Mouse (Mus musculus): ENCODE measurements around the gene Lrrc17. TPM values are rescaled to one million over a fixed set of nuclear protein-coding genes. Genes with fewer than 3 reads are reported as not detected.
A peak's percentile ranks its signal among the peaks of the same experiment; 100 is the strongest.

The Lrrc17 gene
- polyA plus RNA-seq, 1 experiment from 2014 or later = 42.8 TPM

GRCm38 (mm10) chr5:21526835-21527485 is 16.4 kb upstream of the Lrrc17 start:
- 0 out of 2 replicates have a peak, but pooled peaks have one; percentile 62 for ATAC-seq (replicated peaks; ENCODE audit: insufficient number of reproducible peaks, low FRiP score, low TSS enrichment, low read depth)
- no peak overlapping the region for H3K27ac ChIP-seq (replicated peaks; ENCODE audit: low read depth, low read length)
- 58% methylated on average over 11 of the region's 11 CpGs for WGBS
- no peak overlapping the region for H3K4me3 ChIP-seq (ENCODE audit: low read depth, low read length)
- DNase-seq (ENCODE audit: low spot score) = no peak
- H3K9ac ChIP-seq (replicated peaks; ENCODE audit: low read length) = no peak overlapping the region
- H3K27me3 ChIP-seq (ENCODE audit: control insufficient read depth, insufficient read depth, low read length) = no peaks in the 10 kb centered on the region
- H3K9me3 ChIP-seq (replicated peaks; ENCODE audit: control insufficient read depth, low read length) = no peaks in the 10 kb centered on the region
- no peaks in the 10 kb centered on the region for H3K36me3 ChIP-seq (replicated peaks; ENCODE audit: control insufficient read depth, insufficient read depth, low read depth, low read length)
- no peak overlapping the region for H3K4me2 ChIP-seq (ENCODE audit: low read depth, low read length)
- no peaks in the 10 kb centered on the region for H3K4me1 ChIP-seq (ENCODE audit: control insufficient read depth, insufficient read depth, low read length)

GRCm38 (mm10) chr5:21527488-21527911 is 15.9 kb upstream of the Lrrc17 start:
- ATAC-seq (replicated peaks; ENCODE audit: insufficient number of reproducible peaks, low FRiP score, low TSS enrichment, low read depth) = no peak
- 74% methylated on average over 4 of the region's 4 CpGs for WGBS
- no peak for DNase-seq (ENCODE audit: low spot score)
- no peaks in the 10 kb centered on the region for H3K9me3 ChIP-seq (replicated peaks; ENCODE audit: control insufficient read depth, low read length)
- no peak overlapping the region for H3K4me3 ChIP-seq (ENCODE audit: low read depth, low read length)
- no peak overlapping the region for H3K27ac ChIP-seq (replicated peaks; ENCODE audit: low read depth, low read length)
- H3K4me2 ChIP-seq (ENCODE audit: low read depth, low read length) = no peak overlapping the region
- no peaks in the 10 kb centered on the region for H3K36me3 ChIP-seq (replicated peaks; ENCODE audit: control insufficient read depth, insufficient read depth, low read depth, low read length)
- no peaks in the 10 kb centered on the region for H3K27me3 ChIP-seq (ENCODE audit: control insufficient read depth, insufficient read depth, low read length)
- H3K9ac ChIP-seq (replicated peaks; ENCODE audit: low read length) = no peak overlapping the region
- H3K4me1 ChIP-seq (ENCODE audit: control insufficient read depth, insufficient read depth, low read length) = no peaks in the 10 kb centered on the region

- no peaks in the 10 kb centered on the region for H3K36me3 ChIP-seq (replicated peaks; ENCODE audit: control insufficient read depth, insufficient read depth, low read depth, low read length)
- no peak for ATAC-seq (replicated peaks; ENCODE audit: insufficient number of reproducible peaks, low FRiP score, low TSS enrichment, low read depth)
- WGBS = 90% methylated on average over 15 of the region's 15 CpGs
- no peaks in the 10 kb centered on the region for H3K4me1 ChIP-seq (ENCODE audit: control insufficient read depth, insufficient read depth, low read length)
- H3K27me3 ChIP-seq (ENCODE audit: control insufficient read depth, insufficient read depth, low read length) = no peaks in the 10 kb centered on the region
- no peak overlapping the region for H3K27ac ChIP-seq (replicated peaks; ENCODE audit: low read depth, low read length)
- no peak overlapping the region for H3K4me3 ChIP-seq (ENCODE audit: low read depth, low read length)
- H3K9me3 ChIP-seq (replicated peaks; ENCODE audit: control insufficient read depth, low read length) = no peaks in the 10 kb centered on the region
- no peak overlapping the region for H3K4me2 ChIP-seq (ENCODE audit: low read depth, low read length)
- no peak overlapping the region for H3K9ac ChIP-seq (replicated peaks; ENCODE audit: low read length)
- DNase-seq (ENCODE audit: low spot score) = no peak
Measured at GRCm38 (mm10) chr5:21528068-21528842, 15.1 kb upstream of the Lrrc17 start.

- Histone ChIP-seq H3K27me3 (ENCODE audit: control insufficient read depth, insufficient read depth, low read length) (no peaks in the 10 kb centered on the region), H3K4me3 (ENCODE audit: low read depth, low read length) (no peak overlapping the region), H3K9me3 (replicated peaks; ENCODE audit: control insufficient read depth, low read length) (no peaks in the 10 kb centered on the region), H3K4me1 (ENCODE audit: control insufficient read depth, insufficient read depth, low read length) (no peaks in the 10 kb centered on the region), H3K36me3 (replicated peaks; ENCODE audit: control insufficient read depth, insufficient read depth, low read depth, low read length) (no peaks in the 10 kb centered on the region), H3K27ac (replicated peaks; ENCODE audit: low read depth, low read length) (no peak overlapping the region), H3K9ac (replicated peaks; ENCODE audit: low read length) (no peak overlapping the region), H3K4me2 (ENCODE audit: low read depth, low read length) (no peak overlapping the region)
- DNase-seq (ENCODE audit: low spot score) (no peak), ATAC-seq (replicated peaks; ENCODE audit: insufficient number of reproducible peaks, low FRiP score, low TSS enrichment, low read depth) (no peak)
- 89% methylated on average over 8 of the region's 8 CpGs for WGBS
Measured at GRCm38 (mm10) chr5:21529110-21529720, 14.1 kb upstream of the Lrrc17 start.

GRCm38 (mm10) chr5:21532126-21532525 is 11.2 kb upstream of the Lrrc17 start:
- no peak for ATAC-seq (replicated peaks; ENCODE audit: insufficient number of reproducible peaks, low FRiP score, low TSS enrichment, low read depth)
- 83% methylated on average over 2 of the region's 2 CpGs for WGBS
- H3K4me1 ChIP-seq (ENCODE audit: control insufficient read depth, insufficient read depth, low read length) = no peaks in the 10 kb centered on the region

DNA sequence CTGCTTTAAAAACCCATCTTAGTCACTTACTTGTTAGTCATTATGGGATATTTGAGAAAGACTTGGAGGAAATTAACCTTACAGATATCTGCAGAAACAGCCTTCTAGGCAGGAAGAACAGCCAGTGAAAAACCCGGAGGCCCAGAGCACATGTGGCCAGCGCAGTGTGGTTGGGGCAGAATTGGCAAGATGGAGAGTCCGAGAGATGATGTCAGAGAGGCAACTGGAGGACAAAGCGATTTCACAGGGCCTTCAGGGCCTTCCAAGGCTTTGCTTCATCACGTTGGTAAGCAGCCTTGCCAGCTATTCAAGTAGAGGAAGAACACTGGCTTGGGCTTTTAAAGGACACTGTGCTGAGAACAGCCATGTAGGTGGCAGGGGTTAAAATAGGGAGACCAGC is 10.4 kb upstream of the Lrrc17 start:
- Histone ChIP-seq H3K9me3 (replicated peaks; ENCODE audit: control insufficient read depth, low read length) (no peaks in the 10 kb centered on the region), H3K4me1 (ENCODE audit: control insufficient read depth, insufficient read depth, low read length) (no peaks in the 10 kb centered on the region), H3K4me2 (ENCODE audit: low read depth, low read length) (no peak overlapping the region), H3K4me3 (ENCODE audit: low read depth, low read length) (no peak overlapping the region), H3K36me3 (replicated peaks; ENCODE audit: control insufficient read depth, insufficient read depth, low read depth, low read length) (no peaks in the 10 kb centered on the region), H3K27ac (replicated peaks; ENCODE audit: low read depth, low read length) (no peak overlapping the region), H3K9ac (replicated peaks; ENCODE audit: low read length) (no peak overlapping the region), H3K27me3 (ENCODE audit: control insufficient read depth, insufficient read depth, low read length) (no peaks in the 10 kb centered on the region)
- WGBS = 90% methylated on average over 5 of the region's 5 CpGs
- DNase-seq (ENCODE audit: low spot score) (no peak), ATAC-seq (replicated peaks; ENCODE audit: insufficient number of reproducible peaks, low FRiP score, low TSS enrichment, low read depth) (no peak)

More at GRCm38 (mm10) chr5:21532126-21532525, 11.2 kb upstream of the Lrrc17 start:
- H3K27me3 ChIP-seq (ENCODE audit: control insufficient read depth, insufficient read depth, low read length) = no peaks in the 10 kb centered on the region
- DNase-seq (ENCODE audit: low spot score) = no peak
- no peaks in the 10 kb centered on the region for H3K9me3 ChIP-seq (replicated peaks; ENCODE audit: control insufficient read depth, low read length)
- no peak overlapping the region for H3K4me3 ChIP-seq (ENCODE audit: low read depth, low read length)
- H3K36me3 ChIP-seq (replicated peaks; ENCODE audit: control insufficient read depth, insufficient read depth, low read depth, low read length) = no peaks in the 10 kb centered on the region
- H3K9ac ChIP-seq (replicated peaks; ENCODE audit: low read length) = no peak overlapping the region
- no peak overlapping the region for H3K4me2 ChIP-seq (ENCODE audit: low read depth, low read length)
- no peak overlapping the region for H3K27ac ChIP-seq (replicated peaks; ENCODE audit: low read depth, low read length)

DNA sequence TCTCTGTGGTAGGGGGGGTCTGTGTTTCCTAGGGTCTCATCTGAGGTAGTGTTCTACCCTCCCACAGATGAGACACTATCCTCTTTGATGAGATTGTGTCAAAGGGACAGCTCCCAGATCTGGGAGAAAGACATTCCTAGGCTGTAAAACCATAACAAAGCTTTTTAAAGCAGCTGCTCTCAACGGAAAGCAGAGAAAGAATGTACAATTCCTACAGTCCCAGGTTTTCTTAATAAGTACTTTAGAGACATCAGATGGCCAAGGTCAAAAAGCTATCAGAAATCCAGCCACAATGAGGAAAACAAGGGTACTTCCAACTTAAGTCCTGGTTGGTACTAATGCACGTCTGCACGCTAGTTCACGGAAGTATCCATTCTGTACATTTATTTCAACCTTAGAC is 1.1 kb upstream of the Lrrc17 start:
- DNase-seq (ENCODE audit: low spot score) (no peak), ATAC-seq (replicated peaks; ENCODE audit: insufficient number of reproducible peaks, low FRiP score, low TSS enrichment, low read depth) (no peak)
- H3K9me3 ChIP-seq (replicated peaks; ENCODE audit: control insufficient read depth, low read length) = no peaks in the 10 kb centered on the region
- 78% methylated on average over 4 of the region's 4 CpGs for WGBS
- H3K4me1 ChIP-seq (ENCODE audit: control insufficient read depth, insufficient read depth, low read length) = no peaks in the 10 kb centered on the region
- no peak overlapping the region for H3K27ac ChIP-seq (replicated peaks; ENCODE audit: low read depth, low read length)
- no peak overlapping the region for H3K9ac ChIP-seq (replicated peaks; ENCODE audit: low read length)
- H3K4me3 ChIP-seq (ENCODE audit: low read depth, low read length) = no peak overlapping the region
- H3K27me3 ChIP-seq (ENCODE audit: control insufficient read depth, insufficient read depth, low read length) = no peaks in the 10 kb centered on the region
- no peak overlapping the region for H3K4me2 ChIP-seq (ENCODE audit: low read depth, low read length)
- no peaks in the 10 kb centered on the region for H3K36me3 ChIP-seq (replicated peaks; ENCODE audit: control insufficient read depth, insufficient read depth, low read depth, low read length)

DNA sequence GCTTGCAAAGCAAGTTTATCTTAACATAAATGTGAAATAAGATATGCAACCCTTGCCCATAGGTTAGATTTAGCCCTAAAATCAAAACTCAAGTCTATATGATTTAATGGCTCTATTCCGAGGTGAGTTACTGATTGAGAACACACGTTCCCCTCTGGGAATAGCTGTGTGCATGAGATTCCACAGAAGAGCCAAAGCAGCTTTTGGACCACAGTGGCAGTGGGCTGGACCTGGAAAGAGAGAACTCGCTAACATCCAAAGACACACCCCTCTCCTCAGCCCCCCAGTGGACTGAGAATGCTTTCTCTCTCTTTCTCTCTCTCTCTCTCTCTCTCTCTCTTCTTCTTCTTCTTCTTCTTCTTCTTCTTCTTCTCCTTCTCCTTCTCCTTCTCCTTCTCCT is 1.5 kb downstream of the Lrrc17 start:
- Histone ChIP-seq H3K27ac (replicated peaks; ENCODE audit: low read depth, low read length) (no peak overlapping the region), H3K4me2 (ENCODE audit: low read depth, low read length) (peak overlapping the region; percentile 39; the same call in 1 of the 2 replicates), H3K27me3 (ENCODE audit: control insufficient read depth, insufficient read depth, low read length) (no peaks in the 10 kb centered on the region), H3K4me3 (ENCODE audit: low read depth, low read length) (peak overlapping the region; percentile 13), H3K9me3 (replicated peaks; ENCODE audit: control insufficient read depth, low read length) (no peaks in the 10 kb centered on the region), H3K36me3 (replicated peaks; ENCODE audit: control insufficient read depth, insufficient read depth, low read depth, low read length) (no peaks in the 10 kb centered on the region), H3K4me1 (ENCODE audit: control insufficient read depth, insufficient read depth, low read length) (no peaks in the 10 kb centered on the region), H3K9ac (replicated peaks; ENCODE audit: low read length) (no peak overlapping the region)
- DNase-seq (ENCODE audit: low spot score) = peak; percentile 57
- WGBS = 38% methylated on average over 3 of the region's 3 CpGs
- ATAC-seq (replicated peaks; ENCODE audit: insufficient number of reproducible peaks, low FRiP score, low TSS enrichment, low read depth) = no peak

All from embryonic facial prominence, embryonic 11.5 days (tissue).